Mouse (Mus musculus) hindbrain, embryonic 16.5 days (tissue): ENCODE data around the gene Anln. TPM values are rescaled to one million over a fixed set of nuclear protein-coding genes. Genes with fewer than 3 reads are reported as not detected.

ENCODE experiments used
- ATAC-seq: fragments of 200-750 bp; cut with Nextera tagmentation; 2 replicates; pipeline ENCODE4 v1.8.0; 2017; ENCODE audit warnings: moderate TSS enrichment, moderate library complexity
- H3K27ac ChIP-seq: fragments of 300-500 bp; sonication (generic); 2 replicates; pipeline ENCODE4 v1.5.1; 2014; ENCODE audit warnings: low read depth, mild to moderate bottlenecking, control low read depth, low read length, moderate library complexity
- H3K27me3 ChIP-seq: fragments of 300-500 bp; sonication (generic); replicated peaks from 2 replicates; pipeline ENCODE4 v1.6.1; 2014; ENCODE audit warnings: low read length; ENCODE audit not compliant: control insufficient read depth, insufficient read depth
- H3K36me3 ChIP-seq: fragments of 300-500 bp; sonication (generic); 2 replicates; pipeline ENCODE4 v1.6.1; 2014; ENCODE audit warnings: mild to moderate bottlenecking, low read length, moderate library complexity, mixed read lengths; ENCODE audit not compliant: control insufficient read depth, insufficient read depth
- H3K4me1 ChIP-seq: fragments of 300-500 bp; sonication (generic); 2 replicates; pipeline ENCODE4 v1.6.1; 2014; ENCODE audit warnings: low read depth, low read length; ENCODE audit not compliant: control insufficient read depth, insufficient read depth
- H3K4me2 ChIP-seq: fragments of 300-500 bp; sonication (generic); 2 replicates; pipeline ENCODE4 v1.6.1; 2014; ENCODE audit warnings: mild to moderate bottlenecking, low read length, control low read depth, moderate library complexity
- H3K4me3 ChIP-seq: fragments of 300-500 bp; sonication (generic); 2 replicates; pipeline ENCODE4 v1.5.1; 2014; ENCODE audit warnings: mild to moderate bottlenecking, low read length, control low read depth, moderate library complexity
- H3K9ac ChIP-seq: fragments of 300-500 bp; sonication (generic); 2 replicates; pipeline ENCODE4 v1.6.1; 2014; ENCODE audit warnings: low read depth, mild to moderate bottlenecking, control low read depth, low read length, moderate library complexity
- H3K9me3 ChIP-seq: fragments of 300-500 bp; sonication (generic); 2 replicates; pipeline ENCODE4 v1.6.1; 2014; ENCODE audit warnings: mild to moderate bottlenecking, low read length, moderate library complexity; ENCODE audit not compliant: control insufficient read depth
- WGBS: fragments of 180-500 bp; shearing (Covaris S2); extraction: QIAGEN DNeasy Blood & Tissue Kit; methylation state at CpG from one replicate; pipeline ENCODE4 v1.1.7; 2014; 5-methylcytosine and 5-hydroxymethylcytosine counted together
- polyA plus RNA-seq: library from polyadenylated mRNA; unstranded; fragments of >200 nt; fragmentation: Nextera tagmentation; extraction: Ambion mirVana; gene quantifications from 2 replicates; pipeline ENCODE4 v1.2.1, GENCODE M21; 2015

Gene Anln
- 4.1 and 6.2 TPM in 2 replicates for polyA plus RNA-seq

- no peaks in the 10 kb centered on the region for H3K36me3 ChIP-seq
- peak within 1 kb of the TSS; percentile 82 for H3K27ac ChIP-seq
- H3K4me3 ChIP-seq = peak within 1 kb of the TSS; percentile 63
- peak within 1 kb of the TSS; percentile 96 for H3K4me2 ChIP-seq
- H3K4me1 ChIP-seq = peaks cover 5% of the 10 kb centered on the region
- under 1% methylated on average over 34 of the region's 44 CpGs for WGBS
- H3K9me3 ChIP-seq = no peaks in the 10 kb centered on the region
- no peaks in the 10 kb centered on the region for H3K27me3 ChIP-seq
- peak within 1 kb of the TSS; percentile 82 for H3K9ac ChIP-seq
- peak; percentile 97 for ATAC-seq
These were observed at the start of gene Anln for GRCm38 (mm10) chr9:22389021-22389476. Gene Anln, minus strand, starts transcription at chr9:22389188.

GRCm38 (mm10) chr9:22434101-22434500, 45.1 kb upstream of the Anln start:
- no peak for ATAC-seq
- H3K27ac ChIP-seq = no peak overlapping the region
- H3K27me3 ChIP-seq = no peaks in the 10 kb centered on the region
- H3K9me3 ChIP-seq = no peaks in the 10 kb centered on the region
- H3K36me3 ChIP-seq = peaks cover 6% of the 10 kb centered on the region
- H3K4me1 ChIP-seq = peaks cover 7% of the 10 kb centered on the region
- WGBS = 89% methylated on average over 2 of the region's 2 CpGs
- no peak overlapping the region for H3K4me2 ChIP-seq
- no peak overlapping the region for H3K9ac ChIP-seq
- no peak overlapping the region for H3K4me3 ChIP-seq

GRCm38 (mm10) chr9:22433221-22433620, 44.2 kb upstream of the Anln start:
- Histone ChIP-seq H3K36me3 (peaks cover 6% of the 10 kb centered on the region), H3K9ac (no peak overlapping the region), H3K27me3 (no peaks in the 10 kb centered on the region), H3K4me3 (no peak overlapping the region), H3K27ac (no peak overlapping the region), H3K4me2 (no peak overlapping the region), H3K9me3 (no peaks in the 10 kb centered on the region), H3K4me1 (peaks cover 7% of the 10 kb centered on the region)
- no peak for ATAC-seq
- 83% methylated on average over 2 of the region's 2 CpGs for WGBS

GRCm38 (mm10) chr9:22430315-22430840, 41.4 kb upstream of the Anln start:
- no peak overlapping the region for H3K4me3 ChIP-seq
- 57% methylated on average over 5 of the region's 5 CpGs for WGBS
- H3K9me3 ChIP-seq = no peaks in the 10 kb centered on the region
- no peak overlapping the region for H3K4me2 ChIP-seq
- no peaks in the 10 kb centered on the region for H3K27me3 ChIP-seq
- H3K36me3 ChIP-seq = no peaks in the 10 kb centered on the region; the same call in 1 of the 2 replicates
- no peak for ATAC-seq
- H3K4me1 ChIP-seq = peaks cover 7% of the 10 kb centered on the region
- no peak overlapping the region for H3K9ac ChIP-seq
- no peak overlapping the region for H3K27ac ChIP-seq

GRCm38 (mm10) chr9:22429533-22430241, 40.7 kb upstream of the Anln start:
- peaks cover 7% of the 10 kb centered on the region for H3K4me1 ChIP-seq
- no peaks in the 10 kb centered on the region for H3K36me3 ChIP-seq
- H3K4me2 ChIP-seq = peak overlapping the region; percentile 12; the same call in 1 of the 2 replicates
- H3K4me3 ChIP-seq = no peak overlapping the region
- no peak overlapping the region for H3K27ac ChIP-seq
- ATAC-seq = no peak
- no peak overlapping the region for H3K9ac ChIP-seq
- H3K9me3 ChIP-seq = no peaks in the 10 kb centered on the region
- 52% methylated on average over 15 of the region's 15 CpGs for WGBS
- H3K27me3 ChIP-seq = no peaks in the 10 kb centered on the region

- H3K9ac ChIP-seq = no peak overlapping the region
- no peaks in the 10 kb centered on the region for H3K27me3 ChIP-seq
- H3K4me3 ChIP-seq = no peak overlapping the region
- H3K27ac ChIP-seq = no peak overlapping the region
- no peak overlapping the region for H3K4me2 ChIP-seq
- WGBS = 82% methylated on average over 14 of the region's 14 CpGs
- H3K36me3 ChIP-seq = peaks cover 3% of the 10 kb centered on the region; the same call in 1 of the 2 replicates
- H3K4me1 ChIP-seq = peaks cover 7% of the 10 kb centered on the region
- ATAC-seq = no peak
- no peaks in the 10 kb centered on the region for H3K9me3 ChIP-seq
These were observed 39.9 kb upstream of the Anln start for GRCm38 (mm10) chr9:22428666-22429410.

GRCm38 (mm10) chr9:22428028-22428665, 39.2 kb upstream of the Anln start:
- Histone ChIP-seq H3K4me3 (no peak overlapping the region), H3K9me3 (no peaks in the 10 kb centered on the region), H3K4me1 (peaks cover 7% of the 10 kb centered on the region), H3K27me3 (no peaks in the 10 kb centered on the region), H3K36me3 (peaks cover 3% of the 10 kb centered on the region; the same call in 1 of the 2 replicates), H3K9ac (no peak overlapping the region), H3K4me2 (no peak overlapping the region), H3K27ac (no peak overlapping the region)
- WGBS = 47% methylated on average over 1 of the region's 4 CpGs
- ATAC-seq = no peak

GRCm38 (mm10) chr9:22424719-22425118, 35.7 kb upstream of the Anln start:
- H3K27ac ChIP-seq = no peak overlapping the region
- no peak for ATAC-seq
- 96% methylated on average over 4 of the region's 4 CpGs for WGBS
- H3K9me3 ChIP-seq = no peaks in the 10 kb centered on the region
- H3K4me2 ChIP-seq = no peak overlapping the region
- H3K27me3 ChIP-seq = no peaks in the 10 kb centered on the region
- no peak overlapping the region for H3K4me3 ChIP-seq
- H3K9ac ChIP-seq = no peak overlapping the region
- peaks cover 2% of the 10 kb centered on the region for H3K4me1 ChIP-seq
- peaks cover 3% of the 10 kb centered on the region; the same call in 1 of the 2 replicates for H3K36me3 ChIP-seq
